Mouse (Mus musculus): Measurements from ENCODE around the gene Acsl1. TPM values are rescaled to one million over a fixed set of nuclear protein-coding genes. Genes with fewer than 3 reads are reported as not detected.

The Acsl1 gene
- 1 to 10 TPM in 1 of 2 experiments, under 1 TPM in 1; 0.95 to 4.0 TPM for polyA plus RNA-seq (2012; fragmentation: generic; extraction: Trizol)

GRCm38 (mm10) chr8:46470792-46471781 is at the start of gene Acsl1:
Gene Acsl1 (plus strand): TSS chr8:46471037.

GRCm38 (mm10) chr8:46551615-46552440 is 81.0 kb downstream of the Acsl1 start, which contains the start of gene Cenpu:
Gene Cenpu (plus strand): TSS chr8:46552028.

Other genes starting within 250 kb of the Acsl1 start
- under 1 TPM in 1 of 2 experiments, not detected in 1; 0.09 TPM for gene Helt, start 176.4 kb upstream of the Acsl1 start, polyA plus RNA-seq (2012; fragmentation: generic; extraction: Trizol)
- gene Cenpu, start 81.0 kb downstream of the Acsl1 start, polyA plus RNA-seq (2012; fragmentation: generic; extraction: Trizol) = 1 to 10 TPM; 5.4 to 5.9 TPM
- gene Primpol, start 146.2 kb downstream of the Acsl1 start, polyA plus RNA-seq (2012; fragmentation: generic; extraction: Trizol) = 1 to 10 TPM in 1 of 2 experiments, under 1 TPM in 1; 0.20 to 1.8 TPM
- 10 to 100 TPM in 1 of 2 experiments, 1 to 10 TPM in 1; 3.9 to 20.5 TPM for gene Casp3, start 146.3 kb downstream of the Acsl1 start, polyA plus RNA-seq (2012; fragmentation: generic; extraction: Trizol)